Mouse (Mus musculus) myocyte (in vitro differentiated cells): ENCODE results near the gene Grin1.

Source experiments
- CEBPB ChIP-seq: IDR thresholded peaks from 2 replicates; pipeline ENCODE4 v1.6.1; 2011; ENCODE audit warnings: mild to moderate bottlenecking, moderate library complexity; ENCODE audit not compliant: poor library complexity, insufficient read depth, severe bottlenecking
- MAX ChIP-seq: IDR thresholded peaks from one replicate; pipeline ENCODE4 v1.6.1; 2011; ENCODE audit warnings: low read depth, mild to moderate bottlenecking, control low read depth
- MYOD1 ChIP-seq, 3 experiments: IDR thresholded peaks; one replicate each; pipeline ENCODE4 v1.6.1; 2011; ENCODE audit warnings: control low read depth in 2 of 3, low read depth in 2 of 3, mild to moderate bottlenecking in 2 of 3, moderate library complexity in 1 of 3; ENCODE audit not compliant: insufficient read length in 2 of 3, control insufficient read depth in 1 of 3
- POLR2A ChIP-seq: IDR thresholded peaks from one replicate; pipeline ENCODE4 v1.6.1; 2011; ENCODE audit warnings: low read depth, mild to moderate bottlenecking, control low read depth, moderate library complexity; ENCODE audit not compliant: insufficient read length
- POLR2AphosphoS2 ChIP-seq: IDR thresholded peaks from one replicate; pipeline ENCODE4 v1.6.1; 2011; ENCODE audit warnings: low read depth, control low read depth; ENCODE audit not compliant: insufficient read length
- TCF12 ChIP-seq: IDR thresholded peaks from one replicate; pipeline ENCODE4 v1.6.1; 2011; ENCODE audit warnings: mild to moderate bottlenecking, control low read depth; ENCODE audit not compliant: poor library complexity, insufficient read depth, severe bottlenecking
- USF1 ChIP-seq: IDR thresholded peaks from one replicate; pipeline ENCODE4 v1.6.1; 2011; ENCODE audit warnings: low read depth, mild to moderate bottlenecking, control low read depth, moderate library complexity

GRCm38 (mm10) chr2:25252331-25252730 lies 66.7 kb downstream of the Grin1 start:
- TF ChIP-seq TCF12 (no peak), CEBPB (no peak), USF1 (no peak), POLR2A (no peak), MAX (no peak), MYOD1 (IDR thresholded peaks at IDR 0.05; ENCODE audit: control insufficient read depth in 1 of 3, insufficient read length in 2 of 3, low read depth in 2 of 3) (no peak), POLR2AphosphoS2 (no peak)
